Mouse (Mus musculus): ENCODE measurements around the gene Iars2.

GRCm38 (mm10) chr1:185369979-185370378 lies 40.8 kb upstream of the Iars2 start:
- TF ChIP-seq FLI1 (IDR thresholded peaks at IDR 0.05; ENCODE audit: low read length) = no peak
- TF ChIP-seq GATA1 (IDR thresholded peaks at IDR 0.05; ENCODE audit: borderline replicate concordance, low read length) = no peak

Data from megakaryocyte, embryonic 14.5 days (primary cell).